Mouse (Mus musculus) kidney, adult 2 months (tissue): ENCODE data around the gene Mgat4a. TPM values are rescaled to one million over a fixed set of nuclear protein-coding genes. Genes with fewer than 3 reads are reported as not detected.

Experiments
- DNase-seq: peaks from one replicate; pipeline ENCODE4 v3.0.0; 2021
- H3K27ac ChIP-seq: fragments of 200-500 bp; 2 replicates; pipeline ENCODE4 v1.5.1; 2012; ENCODE audit warnings: low read depth, low read length, control low read depth, inconsistent platforms; ENCODE audit not compliant: insufficient read depth
- H3K27me3 ChIP-seq: fragments of 200-500 bp; replicated peaks from 2 replicates; pipeline ENCODE4 v1.6.1; 2012; ENCODE audit warnings: mild to moderate bottlenecking, moderate library complexity, low read length, inconsistent platforms; ENCODE audit not compliant: control insufficient read depth, insufficient read depth
- H3K36me3 ChIP-seq: fragments of 200-500 bp; 2 replicates; pipeline ENCODE4 v1.6.1; 2012; ENCODE audit warnings: mild to moderate bottlenecking, moderate library complexity, low read length, inconsistent platforms; ENCODE audit not compliant: control insufficient read depth, insufficient read depth
- H3K4me1 ChIP-seq: fragments of 200-500 bp; 2 replicates; pipeline ENCODE4 v1.6.1; 2011; ENCODE audit warnings: low read length; ENCODE audit not compliant: control insufficient read depth, insufficient read depth
- H3K4me3 ChIP-seq: fragments of 200-500 bp; 2 replicates; pipeline ENCODE4 v1.5.1; 2011; ENCODE audit warnings: mild to moderate bottlenecking, low read depth, low read length, control low read depth; ENCODE audit not compliant: insufficient read depth
- CTCF ChIP-seq: fragments of 200-500 bp; conservative IDR thresholded peaks from 2 replicates; pipeline ENCODE4 v1.5.1; 2011; ENCODE audit warnings: low read depth, mild to moderate bottlenecking, control low read depth, low read length, moderate library complexity, mixed read lengths; ENCODE audit not compliant: insufficient read depth, insufficient read length
- POLR2A ChIP-seq: fragments of 200-500 bp; IDR thresholded peaks from one replicate; pipeline ENCODE4 v1.6.1; 2011; ENCODE audit warnings: low read depth, low read length, control low read depth
- WGBS: fragments of 180-500 bp; shearing (Covaris S2); methylation state at CpG from one replicate; pipeline ENCODE4 v1.1.7; 2018; 5-methylcytosine and 5-hydroxymethylcytosine counted together
- polyA plus RNA-seq: library from polyadenylated mRNA; depleted of rRNA; stranded (reverse); fragments of >200 nt; gene quantifications from 2 replicates; pipeline ENCODE4 v1.2.3, GENCODE M21; 2012

Gene Mgat4a
- polyA plus RNA-seq, 1 experiment, result 12.8 TPM

- DNase-seq, result no peak
- H3K27me3 ChIP-seq, result no peaks in the 10 kb centered on the region
Measured at GRCm38 (mm10) chr1:37430297-37430840, 110.4 kb downstream of the Mgat4a start.

DNA sequence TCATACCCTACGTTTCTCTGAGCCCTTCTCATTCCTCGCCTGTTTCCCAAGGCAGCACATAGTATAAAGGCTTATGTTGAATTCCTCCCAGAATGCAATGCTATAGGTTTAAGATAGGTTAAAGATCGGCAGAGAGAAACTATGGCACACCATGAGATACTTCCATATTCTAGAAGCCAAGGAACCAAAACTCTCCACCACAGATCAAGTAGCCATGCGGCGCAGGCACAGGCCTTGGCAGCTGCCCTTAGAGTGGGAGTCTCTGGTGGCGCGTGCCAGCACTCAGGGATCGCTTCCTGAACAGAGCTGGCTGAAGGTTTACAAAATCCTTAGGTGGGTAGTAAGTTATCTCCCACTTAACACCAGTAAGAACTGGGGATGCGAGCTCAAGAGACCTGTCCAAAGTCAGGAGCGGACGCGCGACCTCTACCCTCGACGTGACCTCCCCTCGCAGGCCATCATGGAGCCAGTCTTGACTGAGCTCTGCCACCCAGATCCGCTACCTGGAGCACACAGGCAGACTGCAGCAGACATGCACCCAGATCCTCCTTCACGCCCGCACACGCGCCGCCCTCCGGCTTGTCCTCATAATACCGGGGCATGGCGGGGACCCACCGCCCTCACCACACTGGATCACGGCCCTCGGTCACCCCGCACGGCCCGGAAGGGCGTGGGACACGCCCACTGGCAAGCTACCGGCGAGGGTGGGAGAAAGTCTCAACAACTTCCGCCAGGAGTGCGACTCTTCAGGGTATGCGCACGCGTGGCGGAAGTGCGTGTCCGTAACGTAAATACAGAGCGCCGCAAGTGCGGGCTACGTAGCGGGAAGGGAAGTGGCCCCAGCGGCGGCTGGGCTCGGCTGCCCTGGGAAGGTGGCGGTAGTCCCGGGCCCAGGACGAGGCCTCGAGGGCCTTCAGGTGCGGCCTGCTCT is 111.2 kb downstream of the Mgat4a start, which contains the start of the genes Coa5 and Unc50:
Gene Coa5, minus strand, starts transcription at position 738 of the 931 bp plus-strand sequence.
Gene Unc50, plus strand, starts transcription at position 774 of the 931 bp plus-strand sequence.
- peak within 1 kb of the TSS; percentile 61 for H3K27ac ChIP-seq
- TF ChIP-seq POLR2A, result peak; percentile 41
- no peak for TF ChIP-seq CTCF

More at GRCm38 (mm10) chr1:37430297-37430840, 110.4 kb downstream of the Mgat4a start:
- peaks cover 8% of the 10 kb centered on the region for H3K4me1 ChIP-seq
- H3K27ac ChIP-seq, result peak overlapping the region; percentile 39; the same call in 1 of the 2 replicates
- no peak for TF ChIP-seq CTCF
- no peak for TF ChIP-seq POLR2A
- H3K4me3 ChIP-seq, result peak overlapping the region; percentile 74
- under 1% methylated on average over 40 of the region's 40 CpGs for WGBS
- no peaks in the 10 kb centered on the region for H3K36me3 ChIP-seq

GRCm38 (mm10) chr1:37428911-37429310 is 111.9 kb downstream of the Mgat4a start:
- 49% methylated on average over 2 of the region's 2 CpGs for WGBS
- no peak for DNase-seq
- peak overlapping the region; percentile 74 for H3K4me3 ChIP-seq
- TF ChIP-seq POLR2A (no peak), CTCF (no peak)
- no peak overlapping the region for H3K27ac ChIP-seq
- no peaks in the 10 kb centered on the region for H3K27me3 ChIP-seq
- peaks cover 2% of the 10 kb centered on the region; the same call in 1 of the 2 replicates for H3K36me3 ChIP-seq
- H3K4me1 ChIP-seq, result peaks cover 8% of the 10 kb centered on the region

More for the DNA sequence above, 111.2 kb downstream of the Mgat4a start, which contains the start of the genes Coa5 and Unc50:
- Histone ChIP-seq H3K27me3 (no peaks in the 10 kb centered on the region), H3K4me3 (peak within 1 kb of the TSS; percentile 74), H3K36me3 (no peaks in the 10 kb centered on the region), H3K4me1 (peaks cover 8% of the 10 kb centered on the region)
- peak; percentile 97 for DNase-seq
- 1% methylated on average over 57 of the region's 57 CpGs for WGBS

GRCm38 (mm10) chr1:37427144-37427875 is 113.5 kb downstream of the Mgat4a start:
- H3K27ac ChIP-seq, result no peak overlapping the region
- TF ChIP-seq POLR2A, result no peak
- no peak for TF ChIP-seq CTCF
- 90% methylated on average over 8 of the region's 8 CpGs for WGBS
- H3K36me3 ChIP-seq, result peaks cover 2% of the 10 kb centered on the region; the same call in 1 of the 2 replicates
- H3K27me3 ChIP-seq, result no peaks in the 10 kb centered on the region
- no peak for DNase-seq
- H3K4me3 ChIP-seq, result no peak overlapping the region
- peaks cover 8% of the 10 kb centered on the region for H3K4me1 ChIP-seq

DNA sequence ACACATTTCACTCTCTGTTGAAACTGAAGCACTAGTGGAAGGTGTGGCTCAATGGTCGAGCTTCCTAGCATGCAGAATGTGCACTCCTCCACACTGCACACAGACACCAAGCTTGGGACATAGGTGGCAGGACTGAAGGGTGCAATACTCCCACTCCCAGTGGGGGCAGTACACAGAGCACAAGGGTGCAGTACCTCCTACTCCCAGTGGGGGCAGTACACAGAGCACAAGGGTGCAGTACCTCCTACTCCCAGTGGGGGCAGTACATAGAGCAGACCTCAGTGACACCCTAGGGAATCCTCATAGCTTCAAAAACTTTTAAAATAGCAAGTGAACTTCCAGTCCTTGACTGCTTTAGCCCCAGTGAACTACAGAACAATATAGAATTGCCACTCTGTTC is 121.4 kb downstream of the Mgat4a start:
- Histone ChIP-seq H3K27ac (no peak overlapping the region), H3K36me3 (peaks cover 4% of the 10 kb centered on the region; the same call in 1 of the 2 replicates), H3K27me3 (no peaks in the 10 kb centered on the region), H3K4me3 (no peak overlapping the region), H3K4me1 (no peaks in the 10 kb centered on the region)
- DNase-seq, result peak; percentile 42
- TF ChIP-seq CTCF, result peak; percentile 85
- TF ChIP-seq POLR2A, result no peak
- WGBS, result 84% methylated on average over 1 of the region's 1 CpGs

DNA sequence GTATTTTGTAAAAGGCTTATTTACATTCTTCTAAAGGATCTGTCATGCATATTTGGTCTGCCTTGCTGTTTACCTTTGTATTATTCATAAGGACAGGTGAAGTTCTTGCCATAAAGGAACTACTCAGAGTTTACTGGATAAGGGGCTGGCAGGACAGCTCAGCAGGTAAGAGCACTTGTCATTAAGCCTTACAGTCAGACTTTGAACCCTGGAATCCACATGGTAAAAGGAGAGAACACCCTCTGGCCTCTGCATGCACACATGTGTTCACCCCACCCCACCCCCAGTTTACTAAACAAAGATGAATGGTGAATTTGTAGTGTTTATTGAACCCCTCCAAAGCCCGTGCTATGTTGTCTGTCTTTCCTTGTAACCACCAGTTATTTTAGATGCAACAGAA is 125.4 kb downstream of the Mgat4a start:
- TF ChIP-seq POLR2A (no peak), CTCF (no peak)
- DNase-seq, result no peak
- WGBS, result 94% methylated on average over 1 of the region's 1 CpGs
- Histone ChIP-seq H3K4me3 (no peak overlapping the region), H3K27ac (no peak overlapping the region), H3K4me1 (no peaks in the 10 kb centered on the region), H3K36me3 (peaks cover 2% of the 10 kb centered on the region; the same call in 1 of the 2 replicates), H3K27me3 (no peaks in the 10 kb centered on the region)
